Mouse (Mus musculus): ENCODE results near the gene Col26a1.
"Not testable (repeated sequence)": the region's sequence is repeated elsewhere in the genome, so short reads cannot be mapped to it uniquely, and the experiment has no call there.

The Col26a1 gene

GRCm38 (mm10) chr5:136738918-136739317, 144.1 kb downstream of the Col26a1 start:
- no peak for DNase-seq

GRCm38 (mm10) chr5:136726271-136726670, 156.7 kb downstream of the Col26a1 start:
- DNase-seq, result not testable (repeated sequence)

GRCm38 (mm10) chr5:136721596-136721995, 161.4 kb downstream of the Col26a1 start:
- no peak for DNase-seq

- peak; percentile 35 for DNase-seq
Observed at GRCm38 (mm10) chr5:136718656-136719055, 164.4 kb downstream of the Col26a1 start.

GRCm38 (mm10) chr5:136717573-136717854, 165.5 kb downstream of the Col26a1 start:
- DNase-seq, result no peak

- no peak for DNase-seq
Observed at GRCm38 (mm10) chr5:136716696-136717572, 166.1 kb downstream of the Col26a1 start.

- DNase-seq, result peak; percentile 73
Observed at GRCm38 (mm10) chr5:136714879-136715278, 168.1 kb downstream of the Col26a1 start.

- peak; percentile 47 for DNase-seq
Observed at GRCm38 (mm10) chr5:136714232-136714875, 168.7 kb downstream of the Col26a1 start.

GRCm38 (mm10) chr5:136710742-136711141, 172.3 kb downstream of the Col26a1 start:
- peak; percentile 73 for DNase-seq

GRCm38 (mm10) chr5:136708116-136708515, 174.9 kb downstream of the Col26a1 start:
- DNase-seq, result peak; percentile 18

GRCm38 (mm10) chr5:136706803-136707202, 176.2 kb downstream of the Col26a1 start:
- DNase-seq, result peak; percentile 88

GRCm38 (mm10) chr5:136705532-136705931, 177.5 kb downstream of the Col26a1 start:
- DNase-seq, result no peak

GRCm38 (mm10) chr5:136704151-136704550, 178.9 kb downstream of the Col26a1 start:
- DNase-seq, result no peak

- peak; percentile 59 for DNase-seq
Observed at GRCm38 (mm10) chr5:136703751-136704150, 179.3 kb downstream of the Col26a1 start.

GRCm38 (mm10) chr5:136702159-136702725, 180.8 kb downstream of the Col26a1 start:
- no peak for DNase-seq

GRCm38 (mm10) chr5:136697618-136698017, 185.4 kb downstream of the Col26a1 start:
- DNase-seq, result no peak

GRCm38 (mm10) chr5:136696516-136696915, 186.5 kb downstream of the Col26a1 start:
- no peak for DNase-seq

- DNase-seq, result no peak
Observed at GRCm38 (mm10) chr5:136694976-136695375, 188.0 kb downstream of the Col26a1 start.

GRCm38 (mm10) chr5:136693418-136693817, 189.6 kb downstream of the Col26a1 start:
- no peak for DNase-seq

- DNase-seq, result no peak
Observed at GRCm38 (mm10) chr5:136692784-136693183, 190.2 kb downstream of the Col26a1 start, which contains the start of gene Myl10. TSS of gene Myl10 (plus strand) at chr5:136693146.
